Comparison of ENCODE assay signal across 9 mouse cellular contexts in genomic region chr17:49898849-49899331, GRCm38 (mm10).
DNase-seq lines count a peak whose midpoint lies in the region; ATAC-seq lines count a peak whose summit lies in the region.
"Had no signal": no experiment of that assay in that cellular context is flagged by ENCODE, and none has a peak within 500 bp of the region (broad histone marks: within the 10 kb centered on the region; RNA-seq: fewer than 3 reads in every experiment).

No protein-coding gene starts in this region.

- H3K27me3 ChIP-seq in embryonic facial prominence, embryonic 10.5 days (replicated peaks; ENCODE audit: low read depth, poor library complexity, severe bottlenecking) = peaks cover 30% of the 10 kb centered on the region
- H3K27me3 ChIP-seq in heart, embryonic 11.5 days (ENCODE audit: control insufficient read depth, insufficient read depth, low read length) = peaks cover 13% of the 10 kb centered on the region
- H3K27me3 ChIP-seq in liver, embryonic 13.5 days = peaks cover 21% of the 10 kb centered on the region; the same call in 1 of the 2 replicates
- no peaks in the 10 kb centered on the region for H3K27me3 ChIP-seq in neural tube, embryonic 14.5 days (ENCODE audit: control insufficient read depth, insufficient read depth, low read length)

- 22% methylated on average over 7 of the region's 7 CpGs for WGBS in embryonic facial prominence, embryonic 10.5 days
- 17% methylated on average over 7 of the region's 7 CpGs for WGBS in heart, embryonic 11.5 days (ENCODE audit: insufficient replicate concordance)
- WGBS in liver, embryonic 13.5 days (ENCODE audit: insufficient replicate concordance) = 16% methylated on average over 7 of the region's 7 CpGs
- WGBS in neural tube, embryonic 14.5 days = 11% methylated on average over 7 of the region's 7 CpGs

- H3K9me3 ChIP-seq in embryonic facial prominence, embryonic 10.5 days = no peaks in the 10 kb centered on the region
- no peaks in the 10 kb centered on the region for H3K9me3 ChIP-seq in heart, embryonic 11.5 days (replicated peaks; ENCODE audit: control insufficient read depth, low read length)
- H3K9me3 ChIP-seq in liver, embryonic 13.5 days (replicated peaks) = no peaks in the 10 kb centered on the region
- no peaks in the 10 kb centered on the region for H3K9me3 ChIP-seq in neural tube, embryonic 14.5 days (ENCODE audit: control insufficient read depth, low read length)
- H3K9me3 ChIP-seq: embryonic facial prominence, embryonic 13.5 days had no signal

- peaks cover 17% of the 10 kb centered on the region; the same call in 1 of the 2 replicates for H3K4me1 ChIP-seq in embryonic facial prominence, embryonic 10.5 days
- H3K4me1 ChIP-seq in heart, embryonic 11.5 days (ENCODE audit: control insufficient read depth, insufficient read depth, low read length) = 0 out of 2 replicates have a peak, but pooled peaks cover 2% of the 10 kb centered on the region
- no peaks in the 10 kb centered on the region for H3K4me1 ChIP-seq in liver, embryonic 13.5 days (replicated peaks)
- H3K4me1 ChIP-seq in neural tube, embryonic 14.5 days (ENCODE audit: control insufficient read depth, insufficient read depth, low read length) = no peaks in the 10 kb centered on the region
- H3K4me1 ChIP-seq: embryonic facial prominence, embryonic 13.5 days had no signal

- no peak overlapping the region for H3K9ac ChIP-seq in heart, embryonic 11.5 days (ENCODE audit: low read depth, low read length)
- no peak overlapping the region for H3K9ac ChIP-seq in liver, embryonic 13.5 days
- no peak overlapping the region for H3K9ac ChIP-seq in neural tube, embryonic 14.5 days (replicated peaks; ENCODE audit: low read depth, low read length)
- H3K9ac ChIP-seq: embryonic facial prominence, embryonic 13.5 days had no signal

- no peak overlapping the region for H3K4me3 ChIP-seq in embryonic facial prominence, embryonic 10.5 days
- H3K4me3 ChIP-seq in heart, embryonic 11.5 days (ENCODE audit: low read depth, low read length) = no peak overlapping the region
- no peak overlapping the region for H3K4me3 ChIP-seq in liver, embryonic 13.5 days (replicated peaks)
- no peak overlapping the region for H3K4me3 ChIP-seq in neural tube, embryonic 14.5 days (ENCODE audit: low read depth, low read length)
- H3K4me3 ChIP-seq: embryonic facial prominence, embryonic 13.5 days had no signal

- no peaks in the 10 kb centered on the region for H3K36me3 ChIP-seq in embryonic facial prominence, embryonic 10.5 days (replicated peaks)
- no peaks in the 10 kb centered on the region for H3K36me3 ChIP-seq in heart, embryonic 11.5 days (ENCODE audit: control insufficient read depth, insufficient read depth, low read length)
- no peaks in the 10 kb centered on the region for H3K36me3 ChIP-seq in liver, embryonic 13.5 days
- H3K36me3 ChIP-seq in neural tube, embryonic 14.5 days (ENCODE audit: control insufficient read depth, insufficient read depth, low read length) = no peaks in the 10 kb centered on the region
- H3K36me3 ChIP-seq: embryonic facial prominence, embryonic 13.5 days had no signal

- no peak overlapping the region for H3K27ac ChIP-seq in embryonic facial prominence, embryonic 10.5 days (replicated peaks)
- H3K27ac ChIP-seq in heart, embryonic 11.5 days (ENCODE audit: low read depth, low read length) = no peak overlapping the region
- H3K27ac ChIP-seq in liver, embryonic 13.5 days = no peak overlapping the region
- H3K27ac ChIP-seq in neural tube, embryonic 14.5 days (ENCODE audit: low read depth, low read length) = no peak overlapping the region
- H3K27ac ChIP-seq: embryonic facial prominence, embryonic 13.5 days had no signal

- DNase-seq in A20 (ENCODE audit: low read depth, low spot score) = peak; percentile 53
- peak; percentile 80 for DNase-seq in adrenal gland, postnatal 14 days
- peak; percentile 81 for DNase-seq in embryonic facial prominence, embryonic 10.5 days (ENCODE audit: low spot score)
- DNase-seq in kidney, postnatal 10 days = peak; percentile 88
- DNase-seq in liver, embryonic 13.5 days = peak; percentile 15
- peak; percentile 8 to 10 for DNase-seq in thymus, adult 18-20 months

- peak overlapping the region; percentile 31 for H3K4me2 ChIP-seq in heart, embryonic 11.5 days
- H3K4me2 ChIP-seq in liver, embryonic 13.5 days = no peak overlapping the region
- H3K4me2 ChIP-seq in neural tube, embryonic 14.5 days (ENCODE audit: low read depth, low read length) = no peak overlapping the region
- H3K4me2 ChIP-seq: embryonic facial prominence, embryonic 13.5 days had no signal

- no peak for ATAC-seq in heart, embryonic 11.5 days (replicated peaks; ENCODE audit: insufficient number of reproducible peaks, low FRiP score, low TSS enrichment)
- no peak for ATAC-seq in liver, embryonic 13.5 days (ENCODE audit: low read depth)
- ATAC-seq in neural tube, embryonic 14.5 days (ENCODE audit: low read depth) = peak; percentile 73; the same call in 1 of the 2 replicates

Comparison
In these comparisons a context has a peak if more than half of its experiments do, and no peak if none do; other contexts are left out.
1. DNase-seq: peak in every context shown above with its lines; median percentile 88 in kidney, postnatal 10 days; 81 in embryonic facial prominence, embryonic 10.5 days; 80 in adrenal gland, postnatal 14 days; 53 in A20; 15 in liver, embryonic 13.5 days; 9 in thymus, adult 18-20 months.